Mouse (Mus musculus): ENCODE measurements around the gene Tmco4. TPM values are rescaled to one million over a fixed set of nuclear protein-coding genes. Genes with fewer than 3 reads are reported as not detected.

Tmco4 gene
- total and polyA plus RNA-seq, 3 experiments, result 8.4 to 11.7 (median 9.2) TPM

GRCm38 (mm10) chr4:139013281-139013680 is 40.6 kb downstream of the Tmco4 start:
- Histone ChIP-seq H3K4me3 (no peak overlapping the region), H3K27ac (no peak overlapping the region), H3K36me3 (ENCODE audit: control insufficient read depth, insufficient read depth, low read length) (no peaks in the 10 kb centered on the region), H3K9ac (ENCODE audit: low read depth, low read length) (no peak overlapping the region), H3K79me2 (replicated peaks; ENCODE audit: control insufficient read depth, insufficient read depth, low read length) (no peaks in the 10 kb centered on the region), H3K27me3 (ENCODE audit: control insufficient read depth, insufficient read depth, low read length) (no peaks in the 10 kb centered on the region), H3K4me1 (ENCODE audit: control insufficient read depth, insufficient read depth, low read length) (no peaks in the 10 kb centered on the region)
- DNase-seq, result peak in 1 of 2 experiments; percentile 15
- TF ChIP-seq POLR2A (IDR thresholded peaks at IDR 0.05; ENCODE audit: insufficient read depth, low read depth, low read length) (no peak), EP300 (IDR thresholded peaks at IDR 0.05; ENCODE audit: insufficient read depth, low read depth, low read length) (no peak), CTCF (IDR thresholded peaks at IDR 0.05) (no peak)
- 71% methylated on average over 11 of the region's 11 CpGs for WGBS
- intact Hi-C loops (cut with DNase I), result no loop called here

- Histone ChIP-seq H3K27me3 (ENCODE audit: control insufficient read depth, insufficient read depth, low read length) (no peaks in the 10 kb centered on the region), H3K4me1 (ENCODE audit: control insufficient read depth, insufficient read depth, low read length) (no peaks in the 10 kb centered on the region), H3K9ac (ENCODE audit: low read depth, low read length) (no peak overlapping the region), H3K79me2 (replicated peaks; ENCODE audit: control insufficient read depth, insufficient read depth, low read length) (no peaks in the 10 kb centered on the region), H3K4me3 (no peak overlapping the region), H3K27ac (no peak overlapping the region), H3K36me3 (ENCODE audit: control insufficient read depth, insufficient read depth, low read length) (no peaks in the 10 kb centered on the region)
- 84% methylated on average over 6 of the region's 6 CpGs for WGBS
- DNase-seq, result no peak
- TF ChIP-seq POLR2A (IDR thresholded peaks at IDR 0.05; ENCODE audit: insufficient read depth, low read depth, low read length) (no peak), CTCF (IDR thresholded peaks at IDR 0.05) (peak; percentile 46), EP300 (IDR thresholded peaks at IDR 0.05; ENCODE audit: insufficient read depth, low read depth, low read length) (no peak)
- intact Hi-C loops (cut with DNase I), result no loop called here
Observed at GRCm38 (mm10) chr4:139014793-139015192, 42.1 kb downstream of the Tmco4 start.

- H3K36me3 ChIP-seq (ENCODE audit: control insufficient read depth, insufficient read depth, low read length), result no peaks in the 10 kb centered on the region
- TF ChIP-seq CTCF (IDR thresholded peaks at IDR 0.05) (no peak), EP300 (IDR thresholded peaks at IDR 0.05; ENCODE audit: insufficient read depth, low read depth, low read length) (no peak), POLR2A (IDR thresholded peaks at IDR 0.05; ENCODE audit: insufficient read depth, low read depth, low read length) (no peak)
- 81% methylated on average over 14 of the region's 14 CpGs for WGBS
- H3K27ac ChIP-seq, result no peak overlapping the region
- H3K79me2 ChIP-seq (replicated peaks; ENCODE audit: control insufficient read depth, insufficient read depth, low read length), result no peaks in the 10 kb centered on the region
- no peak overlapping the region for H3K4me3 ChIP-seq
- H3K27me3 ChIP-seq (ENCODE audit: control insufficient read depth, insufficient read depth, low read length), result no peaks in the 10 kb centered on the region
- no peaks in the 10 kb centered on the region; the same call in 1 of the 2 replicates for H3K4me1 ChIP-seq (ENCODE audit: control insufficient read depth, insufficient read depth, low read length)
- intact Hi-C loops (cut with DNase I), result no loop called here
- no peak for DNase-seq
- H3K9ac ChIP-seq (ENCODE audit: low read depth, low read length), result no peak overlapping the region
Observed at GRCm38 (mm10) chr4:139018388-139018787, 45.7 kb downstream of the Tmco4 start.

GRCm38 (mm10) chr4:139018976-139019375 is 46.3 kb downstream of the Tmco4 start:
- Histone ChIP-seq H3K27ac (no peak overlapping the region), H3K9ac (ENCODE audit: low read depth, low read length) (no peak overlapping the region), H3K4me3 (no peak overlapping the region), H3K4me1 (ENCODE audit: control insufficient read depth, insufficient read depth, low read length) (no peaks in the 10 kb centered on the region; the same call in 1 of the 2 replicates), H3K27me3 (ENCODE audit: control insufficient read depth, insufficient read depth, low read length) (no peaks in the 10 kb centered on the region), H3K79me2 (replicated peaks; ENCODE audit: control insufficient read depth, insufficient read depth, low read length) (no peaks in the 10 kb centered on the region), H3K36me3 (ENCODE audit: control insufficient read depth, insufficient read depth, low read length) (no peaks in the 10 kb centered on the region)
- TF ChIP-seq EP300 (IDR thresholded peaks at IDR 0.05; ENCODE audit: insufficient read depth, low read depth, low read length) (no peak), CTCF (IDR thresholded peaks at IDR 0.05) (no peak), POLR2A (IDR thresholded peaks at IDR 0.05; ENCODE audit: insufficient read depth, low read depth, low read length) (no peak)
- WGBS, result 69% methylated on average over 4 of the region's 4 CpGs
- intact Hi-C loops (cut with DNase I), result no loop called here
- no peak for DNase-seq

GRCm38 (mm10) chr4:139019413-139019812 is 46.7 kb downstream of the Tmco4 start:
- Histone ChIP-seq H3K79me2 (replicated peaks; ENCODE audit: control insufficient read depth, insufficient read depth, low read length) (no peaks in the 10 kb centered on the region), H3K4me1 (ENCODE audit: control insufficient read depth, insufficient read depth, low read length) (no peaks in the 10 kb centered on the region; the same call in 1 of the 2 replicates), H3K36me3 (ENCODE audit: control insufficient read depth, insufficient read depth, low read length) (no peaks in the 10 kb centered on the region), H3K9ac (ENCODE audit: low read depth, low read length) (no peak overlapping the region), H3K27me3 (ENCODE audit: control insufficient read depth, insufficient read depth, low read length) (no peaks in the 10 kb centered on the region), H3K27ac (no peak overlapping the region), H3K4me3 (no peak overlapping the region)
- intact Hi-C loops (cut with DNase I), result no loop called here
- DNase-seq, result no peak
- TF ChIP-seq EP300 (IDR thresholded peaks at IDR 0.05; ENCODE audit: insufficient read depth, low read depth, low read length), result no peak
- TF ChIP-seq POLR2A (IDR thresholded peaks at IDR 0.05; ENCODE audit: insufficient read depth, low read depth, low read length), result no peak
- TF ChIP-seq CTCF (IDR thresholded peaks at IDR 0.05), result no peak
- WGBS, result 51% methylated on average over 13 of the region's 13 CpGs

GRCm38 (mm10) chr4:139020385-139020784 is 47.7 kb downstream of the Tmco4 start:
- TF ChIP-seq CTCF (IDR thresholded peaks at IDR 0.05), result no peak
- TF ChIP-seq EP300 (IDR thresholded peaks at IDR 0.05; ENCODE audit: insufficient read depth, low read depth, low read length), result no peak
- no peak for TF ChIP-seq POLR2A (IDR thresholded peaks at IDR 0.05; ENCODE audit: insufficient read depth, low read depth, low read length)
- no peaks in the 10 kb centered on the region; the same call in 1 of the 2 replicates for H3K4me1 ChIP-seq (ENCODE audit: control insufficient read depth, insufficient read depth, low read length)
- no peak overlapping the region for H3K4me3 ChIP-seq
- no peak overlapping the region for H3K9ac ChIP-seq (ENCODE audit: low read depth, low read length)
- H3K27ac ChIP-seq, result no peak overlapping the region
- no peak for DNase-seq
- H3K79me2 ChIP-seq (replicated peaks; ENCODE audit: control insufficient read depth, insufficient read depth, low read length), result no peaks in the 10 kb centered on the region
- no peaks in the 10 kb centered on the region for H3K27me3 ChIP-seq (ENCODE audit: control insufficient read depth, insufficient read depth, low read length)
- H3K36me3 ChIP-seq (ENCODE audit: control insufficient read depth, insufficient read depth, low read length), result no peaks in the 10 kb centered on the region
- intact Hi-C loops (cut with DNase I), result no loop called here
- 55% methylated on average over 3 of the region's 3 CpGs for WGBS
